Mouse (Mus musculus) kidney, postnatal 0 days (tissue): Measurements from ENCODE around the gene Matn1. TPM values are rescaled to one million over a fixed set of nuclear protein-coding genes. Genes with fewer than 3 reads are reported as not detected.

Experiments
- ATAC-seq: fragments of 200-750 bp; cut with Nextera tagmentation; replicated peaks from 2 replicates; pipeline ENCODE4 v1.8.0; 2017; ENCODE audit warnings: low read depth, moderate number of reproducible peaks, moderate TSS enrichment, moderate library complexity; ENCODE audit not compliant: low FRiP score
- DNase-seq: peaks from one replicate; pipeline ENCODE4 v3.0.0-alpha.2; 2016; ENCODE audit warnings: low spot score
- H3K27ac ChIP-seq: fragments of 300-500 bp; sonication (generic); 2 replicates; pipeline ENCODE4 v1.5.1; 2014; ENCODE audit warnings: mild to moderate bottlenecking
- H3K27me3 ChIP-seq: fragments of 300-500 bp; sonication (generic); 2 replicates; pipeline ENCODE4 v1.6.1; 2014; ENCODE audit warnings: low read length, mixed read lengths; ENCODE audit not compliant: insufficient read depth
- H3K36me3 ChIP-seq: fragments of 300-500 bp; sonication (generic); 2 replicates; pipeline ENCODE4 v1.6.1; 2014; ENCODE audit warnings: low read length, mixed read lengths; ENCODE audit not compliant: insufficient read depth
- H3K4me1 ChIP-seq: fragments of 300-500 bp; sonication (generic); replicated peaks from 2 replicates; pipeline ENCODE4 v1.6.1; 2014; ENCODE audit warnings: antibody characterized with exemption, low read length, mixed read lengths; ENCODE audit not compliant: insufficient read depth
- H3K4me2 ChIP-seq: fragments of 300-500 bp; sonication (generic); 2 replicates; pipeline ENCODE4 v1.6.1; 2014; ENCODE audit warnings: mild to moderate bottlenecking, low read length, moderate library complexity, mixed read lengths
- H3K4me3 ChIP-seq: fragments of 300-500 bp; sonication (generic); replicated peaks from 2 replicates; pipeline ENCODE4 v1.5.1; 2014; ENCODE audit warnings: low read depth, low read length
- H3K9ac ChIP-seq: fragments of 300-500 bp; sonication (generic); 2 replicates; pipeline ENCODE4 v1.6.1; 2014; ENCODE audit warnings: low read depth, low read length
- H3K9me3 ChIP-seq: fragments of 300-500 bp; sonication (generic); replicated peaks from 2 replicates; pipeline ENCODE4 v1.6.1; 2016; ENCODE audit warnings: low read length, inconsistent platforms, mixed read lengths
- CTCF ChIP-seq: IDR thresholded peaks from 2 replicates; pipeline ENCODE4 v1.5.1; 2016; ENCODE audit warnings: antibody characterized with exemption, low read depth, mild to moderate bottlenecking, moderate library complexity
- WGBS: fragments of 180-500 bp; shearing (Covaris S2); extraction: QIAGEN DNeasy Blood & Tissue Kit; methylation state at CpG from one replicate; pipeline ENCODE4 v1.1.7; 2014; 5-methylcytosine and 5-hydroxymethylcytosine counted together
- polyA plus RNA-seq: library from polyadenylated mRNA; unstranded; fragments of >200 nt; fragmentation: Nextera tagmentation; extraction: Ambion mirVana; gene quantifications from 2 replicates; pipeline ENCODE4 v1.2.1, GENCODE M21; 2015

Matn1 gene
- polyA plus RNA-seq, 1 experiment from 2014 or later = 0.29 TPM

GRCm38 (mm10) chr4:131000614-131001178, 56.5 kb downstream of the Matn1 start:
- no peak for TF ChIP-seq CTCF

More at GRCm38 (mm10) chr4:131000614-131001178, 56.5 kb downstream of the Matn1 start:
- no peaks in the 10 kb centered on the region for H3K27me3 ChIP-seq
- no peaks in the 10 kb centered on the region for H3K4me1 ChIP-seq
- no peak for ATAC-seq
- H3K36me3 ChIP-seq = no peaks in the 10 kb centered on the region
- no peak overlapping the region for H3K4me3 ChIP-seq
- H3K27ac ChIP-seq = no peak overlapping the region
- no peaks in the 10 kb centered on the region for H3K9me3 ChIP-seq
- no peak overlapping the region for H3K9ac ChIP-seq
- H3K4me2 ChIP-seq = no peak overlapping the region
- no peak for DNase-seq
- 85% methylated on average over 15 of the region's 15 CpGs for WGBS

Other genes starting within 250 kb of the Matn1 start
- 14.9 and 16.2 TPM in 2 replicates for gene Sdc3, start 151.8 kb upstream of the Matn1 start, polyA plus RNA-seq
- 24.2 and 26.8 TPM in 2 replicates for gene Laptm5, start 31.3 kb upstream of the Matn1 start, polyA plus RNA-seq